16 mouse cellular contexts compared by ENCODE assay signal in the genomic region with DNA sequence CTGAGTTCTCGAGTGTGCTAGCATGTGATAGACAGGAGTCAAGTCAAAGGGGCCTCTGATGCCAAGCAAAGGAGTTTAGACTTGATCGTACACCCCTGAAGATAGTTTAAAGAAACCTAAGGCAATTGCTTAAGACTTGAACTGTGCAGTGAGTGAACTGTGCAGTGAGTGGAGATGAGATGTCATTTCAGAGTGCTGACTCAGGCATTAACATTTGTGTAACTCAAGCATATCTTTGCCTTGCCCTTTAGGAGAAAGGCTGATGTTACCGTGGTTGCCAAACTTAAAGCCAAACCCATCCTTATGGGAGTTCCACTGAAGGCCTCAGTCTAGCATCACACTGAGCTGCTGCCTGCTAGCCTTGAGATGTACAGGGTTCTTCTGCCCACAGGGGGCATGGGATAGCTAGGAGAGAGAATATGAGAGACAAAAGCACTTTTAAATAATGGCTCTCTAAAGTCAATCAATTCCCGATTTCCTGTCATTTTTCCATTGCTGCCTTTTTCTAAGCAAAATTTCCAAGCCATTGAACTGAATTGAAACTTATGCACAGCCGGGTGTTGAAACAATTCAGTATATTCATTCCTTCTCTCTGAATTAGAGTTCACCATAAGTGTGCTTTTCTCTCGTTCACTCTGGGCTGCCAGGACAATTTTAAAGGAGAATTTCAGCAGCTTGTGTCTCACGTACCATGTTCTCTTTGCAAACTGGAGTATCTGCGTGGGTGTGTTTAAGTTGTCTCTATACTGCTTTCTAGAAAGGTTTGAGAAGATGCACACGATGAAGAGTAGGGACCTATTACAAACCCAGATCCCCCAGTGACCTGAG.
A peak's percentile ranks its signal among the peaks of the same experiment; 100 is the strongest.
DNase-seq lines count a peak whose midpoint lies in the region; ATAC-seq and TF ChIP-seq lines count a peak whose summit lies in the region.
"Had no signal": no experiment of that assay in that cellular context is flagged by ENCODE, and none has a peak within 500 bp of the region (broad histone marks: within the 10 kb centered on the region; RNA-seq: fewer than 3 reads in every experiment).

No protein-coding gene starts in this region.

- no peak; the same call in 1 of the 2 replicates for TF ChIP-seq CTCF in hindbrain, postnatal 0 days (IDR thresholded peaks at IDR 0.05; ENCODE audit: low read depth)
- TF ChIP-seq CTCF in forebrain, postnatal 0 days (IDR thresholded peaks at IDR 0.05; ENCODE audit: low read depth): no peak

- H3K27ac ChIP-seq in hindbrain, postnatal 0 days: peak overlapping the region; percentile 62
- no peak overlapping the region for H3K27ac ChIP-seq in hindbrain, embryonic 16.5 days (ENCODE audit: low read depth, low read length)
- peak overlapping the region; percentile 54 for H3K27ac ChIP-seq in forebrain, postnatal 0 days (ENCODE audit: low read depth, low read length)
- H3K27ac ChIP-seq in midbrain, embryonic 10.5 days (replicated peaks): no peak overlapping the region
- H3K27ac ChIP-seq: heart, embryonic 10.5 days; intestine, embryonic 15.5 days; neural tube, embryonic 13.5 days; stomach, embryonic 15.5 days had no signal

- H3K4me1 ChIP-seq in hindbrain, postnatal 0 days (ENCODE audit: insufficient read depth, low read length): peaks cover 18% of the 10 kb centered on the region; the same call in 1 of the 2 replicates
- H3K4me1 ChIP-seq in hindbrain, embryonic 16.5 days (ENCODE audit: control insufficient read depth, insufficient read depth, low read depth, low read length): peaks cover 21% of the 10 kb centered on the region
- peaks cover 13% of the 10 kb centered on the region; the same call in 1 of the 2 replicates for H3K4me1 ChIP-seq in forebrain, postnatal 0 days (ENCODE audit: insufficient read depth)
- H3K4me1 ChIP-seq in midbrain, embryonic 10.5 days: peaks cover 30% of the 10 kb centered on the region
- H3K4me1 ChIP-seq: intestine, embryonic 15.5 days had no signal

- H3K27me3 ChIP-seq in hindbrain, postnatal 0 days (ENCODE audit: insufficient read depth, low read length): no peaks in the 10 kb centered on the region
- no peaks in the 10 kb centered on the region for H3K27me3 ChIP-seq in hindbrain, embryonic 16.5 days (replicated peaks; ENCODE audit: control insufficient read depth, insufficient read depth, low read length)
- no peaks in the 10 kb centered on the region for H3K27me3 ChIP-seq in forebrain, postnatal 0 days (ENCODE audit: insufficient read depth, low read length)
- no peaks in the 10 kb centered on the region for H3K27me3 ChIP-seq in midbrain, embryonic 10.5 days (ENCODE audit: low read depth, poor library complexity, severe bottlenecking)
- H3K27me3 ChIP-seq: intestine, embryonic 15.5 days; neural tube, embryonic 13.5 days; stomach, embryonic 15.5 days had no signal

- 68% methylated on average over 9 of the region's 9 CpGs for WGBS in hindbrain, postnatal 0 days
- WGBS in hindbrain, embryonic 16.5 days: 79% methylated on average over 9 of the region's 9 CpGs
- WGBS in forebrain, postnatal 0 days: 50% methylated on average over 9 of the region's 9 CpGs
- 88% methylated on average over 9 of the region's 9 CpGs for WGBS in midbrain, embryonic 10.5 days

- ATAC-seq in hindbrain, postnatal 0 days: no peak
- ATAC-seq in hindbrain, embryonic 16.5 days: no peak
- peak; percentile 12; the same call in 1 of the 2 replicates for ATAC-seq in forebrain, postnatal 0 days
- ATAC-seq: intestine, embryonic 15.5 days had no signal

- H3K9ac ChIP-seq in hindbrain, postnatal 0 days (replicated peaks; ENCODE audit: low read length): no peak overlapping the region
- no peak overlapping the region for H3K9ac ChIP-seq in hindbrain, embryonic 16.5 days (ENCODE audit: low read depth, low read length)
- no peak overlapping the region for H3K9ac ChIP-seq in forebrain, postnatal 0 days
- H3K9ac ChIP-seq: intestine, embryonic 15.5 days; lung, embryonic 14.5 days; neural tube, embryonic 13.5 days; stomach, embryonic 15.5 days had no signal

- no peaks in the 10 kb centered on the region for H3K9me3 ChIP-seq in hindbrain, postnatal 0 days (ENCODE audit: low read length)
- no peaks in the 10 kb centered on the region for H3K9me3 ChIP-seq in hindbrain, embryonic 16.5 days (ENCODE audit: control insufficient read depth, low read length)
- no peaks in the 10 kb centered on the region for H3K9me3 ChIP-seq in forebrain, postnatal 0 days (ENCODE audit: low read length)
- H3K9me3 ChIP-seq in midbrain, embryonic 10.5 days (replicated peaks): no peaks in the 10 kb centered on the region
- H3K9me3 ChIP-seq: G1E; heart, embryonic 10.5 days; hindbrain, embryonic 10.5 days; intestine, embryonic 15.5 days; neural tube, embryonic 13.5 days; stomach, embryonic 15.5 days had no signal

- no peaks in the 10 kb centered on the region for H3K36me3 ChIP-seq in hindbrain, postnatal 0 days (ENCODE audit: insufficient read depth, low read length)
- H3K36me3 ChIP-seq in hindbrain, embryonic 16.5 days (ENCODE audit: control insufficient read depth, insufficient read depth, low read length): no peaks in the 10 kb centered on the region
- H3K36me3 ChIP-seq in forebrain, postnatal 0 days (ENCODE audit: insufficient read depth): no peaks in the 10 kb centered on the region
- H3K36me3 ChIP-seq in midbrain, embryonic 10.5 days: no peaks in the 10 kb centered on the region
- H3K36me3 ChIP-seq: G1E; heart, embryonic 10.5 days; hindbrain, embryonic 10.5 days; intestine, embryonic 15.5 days; neural tube, embryonic 13.5 days; stomach, embryonic 15.5 days had no signal

- no peak overlapping the region for H3K4me3 ChIP-seq in hindbrain, postnatal 0 days (ENCODE audit: low read length)
- no peak overlapping the region for H3K4me3 ChIP-seq in hindbrain, embryonic 16.5 days (ENCODE audit: low read length)
- H3K4me3 ChIP-seq in forebrain, postnatal 0 days (ENCODE audit: low read depth, low read length): no peak overlapping the region
- no peak overlapping the region for H3K4me3 ChIP-seq in midbrain, embryonic 10.5 days
- H3K4me3 ChIP-seq: heart, embryonic 10.5 days; hindbrain, embryonic 10.5 days; intestine, embryonic 15.5 days; neural tube, embryonic 13.5 days; stomach, embryonic 15.5 days had no signal

- DNase-seq in cerebellum, adult 11-12 months: peak; percentile 16
- no peak for DNase-seq in cerebellum, adult 9-10 months
- no peak for DNase-seq in hindbrain, postnatal 0 days (ENCODE audit: low spot score)
- DNase-seq in adipocyte (ENCODE audit: low spot score): peak; percentile 54
- no peak for DNase-seq in forebrain, postnatal 0 days
- no peak for DNase-seq in midbrain, embryonic 10.5 days (ENCODE audit: low spot score)
- DNase-seq: liver; lung, embryonic 14.5 days; thymus, postnatal 4 days had no signal

- H3K4me2 ChIP-seq in hindbrain, postnatal 0 days (ENCODE audit: low read depth, low read length): no peak overlapping the region
- no peak overlapping the region for H3K4me2 ChIP-seq in hindbrain, embryonic 16.5 days (ENCODE audit: low read length)
- H3K4me2 ChIP-seq in forebrain, postnatal 0 days (ENCODE audit: low read depth): no peak overlapping the region
- H3K4me2 ChIP-seq: intestine, embryonic 15.5 days; lung, embryonic 14.5 days; neural tube, embryonic 13.5 days; stomach, embryonic 15.5 days had no signal

Comparison
In these comparisons a context has a peak if more than half of its experiments do, and no peak if none do; other contexts are left out.
1. DNase-seq: peak in cerebellum, adult 11-12 months (single experiment) and adipocyte (single experiment); none in cerebellum, adult 9-10 months (single experiment), hindbrain, postnatal 0 days (single experiment), forebrain, postnatal 0 days (single experiment) and midbrain, embryonic 10.5 days (single experiment).
2. H3K27ac ChIP-seq: peak in hindbrain, postnatal 0 days (single experiment) and forebrain, postnatal 0 days (single experiment); none in hindbrain, embryonic 16.5 days (single experiment) and midbrain, embryonic 10.5 days (single experiment).